Mouse (Mus musculus): ENCODE results near the gene Dcaf5. TPM values are rescaled to one million over a fixed set of nuclear protein-coding genes. Genes with fewer than 3 reads are reported as not detected.

The Dcaf5 gene
- polyA plus RNA-seq, 1 experiment from 2014 or later, result 28.1 TPM

- no peak overlapping the region for H3K4me2 ChIP-seq (replicated peaks)
- H3K4me3 ChIP-seq, result no peak overlapping the region
- no peaks in the 10 kb centered on the region for H3K4me1 ChIP-seq
- ATAC-seq (ENCODE audit: low FRiP score), result no peak
- H3K27me3 ChIP-seq, result no peaks in the 10 kb centered on the region
- no peak overlapping the region for H3K27ac ChIP-seq
- no peaks in the 10 kb centered on the region for H3K9me3 ChIP-seq (replicated peaks)
- no peak overlapping the region for H3K9ac ChIP-seq
- 95% methylated on average over 2 of the region's 2 CpGs for WGBS
- peaks cover 65% of the 10 kb centered on the region for H3K36me3 ChIP-seq
These were observed 37.3 kb downstream of the Dcaf5 start for GRCm38 (mm10) chr12:80399147-80399546.

DNA sequence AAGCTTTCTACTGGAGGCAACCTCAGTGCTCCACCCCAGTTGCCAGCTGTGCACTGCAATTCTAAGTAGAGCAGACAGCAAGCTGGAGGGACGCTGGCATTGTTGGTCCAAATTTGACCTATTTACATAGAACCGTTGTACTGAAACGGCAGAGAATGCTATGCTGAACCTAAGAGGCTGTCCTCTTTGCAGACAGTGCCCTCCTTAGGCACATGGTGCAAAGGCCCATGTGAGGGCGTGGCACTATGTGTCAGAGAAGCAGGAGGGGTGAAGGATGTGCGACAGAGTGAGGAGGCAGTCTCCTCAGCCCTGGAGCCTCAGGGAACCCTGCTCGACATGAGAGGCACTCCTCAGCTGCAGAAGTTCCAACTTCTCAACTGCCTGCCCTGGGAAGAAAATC, 40.0 kb downstream of the Dcaf5 start:
- 81% methylated on average over 6 of the region's 6 CpGs for WGBS

DNA sequence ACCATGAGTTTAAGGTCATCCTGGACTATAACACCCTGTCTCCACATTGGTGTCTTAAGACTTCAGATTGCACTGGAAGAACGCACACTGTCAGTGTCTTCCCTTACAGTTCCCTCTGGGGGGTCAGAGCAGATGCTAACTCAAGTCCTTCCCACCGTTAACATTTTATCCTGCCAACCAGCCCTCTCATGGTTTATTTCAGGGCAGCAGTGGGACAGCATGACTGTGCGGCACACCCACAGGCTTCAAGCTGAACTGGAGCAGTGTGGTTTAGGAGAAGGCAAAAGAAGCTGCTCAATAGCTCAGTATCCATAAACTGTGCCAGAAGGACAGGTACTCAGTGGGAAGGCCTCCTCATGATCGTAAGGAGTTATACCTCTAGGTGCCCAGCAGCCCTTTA, 41.1 kb downstream of the Dcaf5 start:
- Histone ChIP-seq H3K4me1 (no peaks in the 10 kb centered on the region), H3K4me2 (replicated peaks) (no peak overlapping the region), H3K36me3 (peaks cover 43% of the 10 kb centered on the region), H3K4me3 (no peak overlapping the region), H3K27ac (no peak overlapping the region), H3K9me3 (replicated peaks) (no peaks in the 10 kb centered on the region), H3K9ac (no peak overlapping the region), H3K27me3 (no peaks in the 10 kb centered on the region)
- 94% methylated on average over 4 of the region's 4 CpGs for WGBS
- ATAC-seq (ENCODE audit: low FRiP score), result no peak

More for the DNA sequence above, 40.0 kb downstream of the Dcaf5 start:
- H3K27ac ChIP-seq, result no peak overlapping the region
- H3K9me3 ChIP-seq (replicated peaks), result no peaks in the 10 kb centered on the region
- no peaks in the 10 kb centered on the region for H3K4me1 ChIP-seq
- no peak overlapping the region for H3K4me2 ChIP-seq (replicated peaks)
- peaks cover 49% of the 10 kb centered on the region for H3K36me3 ChIP-seq
- H3K27me3 ChIP-seq, result no peaks in the 10 kb centered on the region
- ATAC-seq (ENCODE audit: low FRiP score), result no peak
- H3K4me3 ChIP-seq, result no peak overlapping the region
- no peak overlapping the region for H3K9ac ChIP-seq

GRCm38 (mm10) chr12:80394045-80394444, 42.4 kb downstream of the Dcaf5 start:
- ATAC-seq (ENCODE audit: low FRiP score), result no peak
- H3K4me1 ChIP-seq, result no peaks in the 10 kb centered on the region
- no peak overlapping the region for H3K9ac ChIP-seq
- no peak overlapping the region for H3K27ac ChIP-seq
- no peak overlapping the region for H3K4me3 ChIP-seq
- H3K4me2 ChIP-seq (replicated peaks), result no peak overlapping the region
- no peaks in the 10 kb centered on the region for H3K9me3 ChIP-seq (replicated peaks)
- H3K27me3 ChIP-seq, result no peaks in the 10 kb centered on the region
- WGBS, result 92% methylated on average over 2 of the region's 2 CpGs
- peaks cover 43% of the 10 kb centered on the region for H3K36me3 ChIP-seq

GRCm38 (mm10) chr12:80389448-80389847, 47.0 kb downstream of the Dcaf5 start:
- no peak for ATAC-seq (ENCODE audit: low FRiP score)
- Histone ChIP-seq H3K9me3 (replicated peaks) (no peaks in the 10 kb centered on the region), H3K4me3 (no peak overlapping the region), H3K27ac (no peak overlapping the region), H3K4me1 (no peaks in the 10 kb centered on the region), H3K36me3 (peaks cover 7% of the 10 kb centered on the region), H3K27me3 (no peaks in the 10 kb centered on the region), H3K4me2 (replicated peaks) (no peak overlapping the region), H3K9ac (no peak overlapping the region)
- WGBS, result 83% methylated on average over 3 of the region's 3 CpGs

GRCm38 (mm10) chr12:80387326-80387725, 49.1 kb downstream of the Dcaf5 start:
- ATAC-seq (ENCODE audit: low FRiP score), result no peak
- Histone ChIP-seq H3K27ac (no peak overlapping the region), H3K9me3 (replicated peaks) (no peaks in the 10 kb centered on the region), H3K4me1 (no peaks in the 10 kb centered on the region), H3K9ac (no peak overlapping the region), H3K36me3 (peaks cover 7% of the 10 kb centered on the region), H3K27me3 (no peaks in the 10 kb centered on the region), H3K4me3 (no peak overlapping the region), H3K4me2 (replicated peaks) (no peak overlapping the region)
- 93% methylated on average over 5 of the region's 5 CpGs for WGBS

DNA sequence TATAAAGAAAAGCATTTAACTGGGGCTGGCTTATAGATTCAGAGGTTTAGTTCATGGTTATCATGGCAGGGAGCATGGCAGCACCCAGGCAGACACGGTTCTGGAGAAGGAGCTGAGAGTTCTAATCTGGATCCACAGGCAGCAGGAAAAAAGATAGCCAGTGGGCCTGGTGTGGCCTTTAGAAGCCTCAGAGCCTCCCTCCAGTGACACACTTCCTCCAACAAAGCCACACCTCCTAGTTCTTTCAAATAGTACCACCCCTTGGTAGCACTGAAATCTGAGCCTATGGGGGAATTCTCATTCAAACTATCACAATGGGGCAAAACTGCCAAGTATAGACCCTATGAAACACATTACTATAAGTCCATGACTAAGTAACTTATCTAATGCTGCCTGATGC, 51.0 kb downstream of the Dcaf5 start:
- no peaks in the 10 kb centered on the region for H3K9me3 ChIP-seq (replicated peaks)
- H3K4me2 ChIP-seq (replicated peaks), result no peak overlapping the region
- no peaks in the 10 kb centered on the region for H3K27me3 ChIP-seq
- H3K27ac ChIP-seq, result no peak overlapping the region
- H3K36me3 ChIP-seq, result peaks cover 3% of the 10 kb centered on the region
- peaks cover 5% of the 10 kb centered on the region for H3K4me1 ChIP-seq
- 90% methylated on average over 1 of the region's 1 CpGs for WGBS
- no peak overlapping the region for H3K9ac ChIP-seq
- no peak for ATAC-seq (ENCODE audit: low FRiP score)
- no peak overlapping the region for H3K4me3 ChIP-seq

- Histone ChIP-seq H3K4me2 (replicated peaks) (no peak overlapping the region), H3K36me3 (peaks cover 2% of the 10 kb centered on the region; the same call in 1 of the 2 replicates), H3K9ac (no peak overlapping the region), H3K4me3 (no peak overlapping the region), H3K4me1 (peaks cover 12% of the 10 kb centered on the region), H3K27me3 (no peaks in the 10 kb centered on the region), H3K9me3 (replicated peaks) (no peaks in the 10 kb centered on the region), H3K27ac (no peak overlapping the region)
- WGBS, result 87% methylated on average over 8 of the region's 8 CpGs
- no peak for ATAC-seq (ENCODE audit: low FRiP score)
These were observed 52.9 kb downstream of the Dcaf5 start for GRCm38 (mm10) chr12:80383478-80383877.

DNA sequence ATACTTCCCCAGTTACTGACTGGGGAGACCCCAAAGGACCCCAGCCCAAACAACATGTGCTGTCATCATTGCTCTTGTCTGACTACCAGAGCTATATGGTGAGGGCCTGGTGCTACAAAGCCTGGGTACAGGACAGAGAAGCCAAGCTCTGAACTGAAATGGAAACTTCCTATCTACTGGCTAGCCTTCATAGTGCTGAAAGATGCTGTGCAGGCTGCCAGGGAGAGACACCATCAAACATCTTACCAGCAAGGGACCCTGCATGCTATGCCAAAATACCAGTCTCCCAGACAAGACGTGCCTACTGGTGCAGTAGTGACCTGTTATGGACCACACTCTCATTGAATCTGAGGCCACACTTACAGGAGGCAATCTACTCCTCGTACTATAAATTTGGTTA, 53.6 kb downstream of the Dcaf5 start:
- no peaks in the 10 kb centered on the region for H3K27me3 ChIP-seq
- no peak for ATAC-seq (ENCODE audit: low FRiP score)

GRCm38 (mm10) chr12:80379831-80380457, 56.5 kb downstream of the Dcaf5 start:
- no peak overlapping the region for H3K9ac ChIP-seq
- H3K4me3 ChIP-seq, result no peak overlapping the region
- peak overlapping the region; percentile 67 for H3K27ac ChIP-seq
- peak; percentile 69 for ATAC-seq (ENCODE audit: low FRiP score)
- 76% methylated on average over 10 of the region's 10 CpGs for WGBS
- peaks cover 15% of the 10 kb centered on the region for H3K36me3 ChIP-seq
- no peak overlapping the region for H3K4me2 ChIP-seq (replicated peaks)
- H3K27me3 ChIP-seq, result no peaks in the 10 kb centered on the region
- peaks cover 12% of the 10 kb centered on the region for H3K4me1 ChIP-seq
- H3K9me3 ChIP-seq (replicated peaks), result no peaks in the 10 kb centered on the region

More for the DNA sequence above, 53.6 kb downstream of the Dcaf5 start:
- WGBS, result 81% methylated on average over 2 of the region's 2 CpGs
- H3K9me3 ChIP-seq (replicated peaks), result no peaks in the 10 kb centered on the region
- peaks cover 12% of the 10 kb centered on the region for H3K4me1 ChIP-seq
- no peak overlapping the region for H3K9ac ChIP-seq
- peaks cover 3% of the 10 kb centered on the region; the same call in 1 of the 2 replicates for H3K36me3 ChIP-seq
- H3K4me3 ChIP-seq, result no peak overlapping the region
- no peak overlapping the region for H3K27ac ChIP-seq
- H3K4me2 ChIP-seq (replicated peaks), result no peak overlapping the region

- WGBS, result 71% methylated on average over 4 of the region's 4 CpGs
- H3K9me3 ChIP-seq (replicated peaks), result no peaks in the 10 kb centered on the region
- H3K9ac ChIP-seq, result no peak overlapping the region
- peaks cover 18% of the 10 kb centered on the region for H3K36me3 ChIP-seq
- H3K27me3 ChIP-seq, result no peaks in the 10 kb centered on the region
- H3K27ac ChIP-seq, result peak overlapping the region; percentile 67
- no peak overlapping the region for H3K4me2 ChIP-seq (replicated peaks)
- H3K4me3 ChIP-seq, result no peak overlapping the region
- peaks cover 12% of the 10 kb centered on the region for H3K4me1 ChIP-seq
- ATAC-seq (ENCODE audit: low FRiP score), result no peak
These were observed 57.0 kb downstream of the Dcaf5 start for GRCm38 (mm10) chr12:80379393-80379792.

DNA sequence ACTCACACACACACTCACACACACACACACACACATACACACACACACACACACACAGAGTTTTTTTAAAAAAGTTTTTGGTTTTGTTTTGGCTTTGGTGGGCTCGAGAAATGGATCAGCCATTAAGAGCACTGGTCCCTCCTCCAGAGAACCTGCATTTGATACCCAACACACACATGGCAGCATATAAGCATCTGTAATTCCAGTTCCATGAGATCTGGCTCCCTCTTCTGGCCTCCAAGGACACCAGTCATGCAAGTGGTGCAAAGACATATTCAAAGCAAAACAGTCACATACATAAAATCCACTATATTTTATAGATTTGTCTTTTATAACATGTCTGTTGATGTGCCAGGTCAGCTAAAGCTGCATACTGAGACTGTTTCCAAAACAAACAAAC, 58.8 kb downstream of the Dcaf5 start:
- Histone ChIP-seq H3K9ac (no peak overlapping the region), H3K4me1 (peaks cover 12% of the 10 kb centered on the region), H3K27me3 (no peaks in the 10 kb centered on the region), H3K27ac (no peak overlapping the region), H3K4me3 (no peak overlapping the region), H3K4me2 (replicated peaks) (no peak overlapping the region), H3K36me3 (peaks cover 25% of the 10 kb centered on the region), H3K9me3 (replicated peaks) (no peaks in the 10 kb centered on the region)
- 43% methylated on average over 1 of the region's 1 CpGs for WGBS
- no peak for ATAC-seq (ENCODE audit: low FRiP score)

DNA sequence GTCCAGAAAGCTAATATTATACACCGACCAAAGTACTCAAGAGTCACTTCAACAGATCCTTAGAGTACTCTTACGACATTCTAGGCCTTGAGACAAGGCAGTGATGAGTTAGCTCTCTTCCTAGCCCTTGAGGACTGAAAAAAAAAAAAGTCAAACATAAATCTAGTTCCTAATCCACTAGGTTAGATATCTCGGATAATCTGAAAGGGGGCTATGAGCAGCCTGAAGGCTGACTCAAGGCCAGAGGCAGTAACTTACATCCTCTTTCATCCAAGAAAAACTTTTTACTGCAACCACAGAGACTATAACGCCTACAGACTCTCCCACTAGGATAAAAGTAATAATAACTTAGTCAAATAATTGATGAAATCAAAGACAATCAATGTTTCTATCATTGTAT, 60.7 kb downstream of the Dcaf5 start:
- H3K4me2 ChIP-seq (replicated peaks), result no peak overlapping the region
- no peaks in the 10 kb centered on the region for H3K9me3 ChIP-seq (replicated peaks)
- H3K36me3 ChIP-seq, result peaks cover 25% of the 10 kb centered on the region
- peaks cover 11% of the 10 kb centered on the region for H3K4me1 ChIP-seq
- WGBS, result 97% methylated on average over 4 of the region's 4 CpGs
- no peak overlapping the region for H3K9ac ChIP-seq
- H3K27me3 ChIP-seq, result no peaks in the 10 kb centered on the region
- H3K27ac ChIP-seq, result no peak overlapping the region
- no peak for ATAC-seq (ENCODE audit: low FRiP score)
- H3K4me3 ChIP-seq, result no peak overlapping the region

Data from hindbrain, embryonic 12.5 days (tissue).